Mouse (Mus musculus): ENCODE results near the gene Cd3d. TPM values are rescaled to one million over a fixed set of nuclear protein-coding genes. Genes with fewer than 3 reads are reported as not detected.

Gene Cd3d
- total RNA-seq, 2 experiments from 2014 or later = 4.5 to 9.4 TPM

DNA sequence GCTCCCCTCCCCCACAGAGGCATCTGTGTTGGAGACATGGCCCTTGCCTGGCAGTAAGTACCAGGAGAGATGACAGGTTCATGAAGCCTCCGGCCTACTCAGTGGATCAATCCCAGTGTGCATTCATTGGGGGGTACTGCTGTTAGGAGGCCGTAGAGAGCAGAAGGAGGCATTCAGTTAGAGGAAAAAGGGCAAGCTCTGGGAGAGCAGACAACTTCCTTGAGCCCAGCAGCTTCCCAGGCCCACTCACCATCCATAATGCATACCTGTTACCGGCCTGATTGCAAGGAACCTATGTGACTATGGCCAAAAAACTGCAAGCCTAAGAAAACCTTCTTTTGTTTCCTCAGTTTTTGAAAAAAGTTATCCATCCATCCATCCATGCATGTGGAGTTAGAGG lies 52.9 kb downstream of the Cd3d start:
- intact Hi-C loops (cut with DNase I) = no loop called here
- DNase-seq = no peak

Other genes starting within 250 kb of the Cd3d start
- gene Phldb1, start 246.6 kb upstream of the Cd3d start, total RNA-seq (2021) = 100 to 1,000 TPM; 124 to 132 TPM
- gene Arcn1, start 213.9 kb upstream of the Cd3d start, total RNA-seq (2021) = 10 to 100 TPM; 80.1 to 88.6 TPM
- 10 to 100 TPM; 32.7 to 41.8 TPM for gene Ift46, start 213.9 kb upstream of the Cd3d start, total RNA-seq (2021)
- 10 to 100 TPM; 10.4 to 12.7 TPM for gene Tmem25, start 182.5 kb upstream of the Cd3d start, total RNA-seq (2021)
- gene Ttc36, start 178.7 kb upstream of the Cd3d start, total RNA-seq (2021) = 1 to 10 TPM in 1 of 2 experiments, under 1 TPM in 1; 0.85 to 1.6 TPM
- 10 to 100 TPM; 29.2 to 31.5 TPM for gene Kmt2a, start 100.5 kb upstream of the Cd3d start, total RNA-seq (2021)
- 1,000 to 10,000 TPM; 1,504 to 1,510 TPM for gene Atp5l, start 61.0 kb upstream of the Cd3d start, total RNA-seq (2021)
- gene Ube4a, start 16.2 kb upstream of the Cd3d start, total RNA-seq (2021) = 10 to 100 TPM; 38.4 to 45.4 TPM
- 10 to 100 TPM in 1 of 2 experiments, under 1 TPM in 1; 0.86 to 11.7 TPM for gene Cd3g, start 1.4 kb upstream of the Cd3d start, total RNA-seq (2021)
- 10 to 100 TPM in 1 of 2 experiments, 1 to 10 TPM in 1; 1.7 to 14.9 TPM for gene Cd3e, start 27.8 kb downstream of the Cd3d start, total RNA-seq (2021)
- gene Mpzl2, start 58.0 kb downstream of the Cd3d start, total RNA-seq (2021) = 1 to 10 TPM in 1 of 2 experiments, under 1 TPM in 1; 1.00 to 1.1 TPM
- gene Mpzl3, start 73.4 kb downstream of the Cd3d start, total RNA-seq (2021) = 1 to 10 TPM; 1.2 to 1.3 TPM
- gene Jaml, start 97.4 kb downstream of the Cd3d start, total RNA-seq (2021) = under 1 TPM; 0.19 to 0.59 TPM
- gene Scn2b, start 136.0 kb downstream of the Cd3d start, total RNA-seq (2021) = 1 to 10 TPM; 1.2 to 1.4 TPM
- 1 to 10 TPM; 1.3 to 1.7 TPM for gene Scn4b, start 156.6 kb downstream of the Cd3d start, total RNA-seq (2021)
- gene BC049352, start 200.2 kb downstream of the Cd3d start, total RNA-seq (2021) = not detected
- gene Tmprss4, start 222.3 kb downstream of the Cd3d start, total RNA-seq (2021) = under 1 TPM in 1 of 2 experiments, not detected in 1; 0.12 TPM

Measured in heart, postnatal 14 days (tissue).